Mouse (Mus musculus) frontal cortex, postnatal 25 days (tissue): Measurements from ENCODE around the gene Myh6.
A peak's percentile ranks its signal among the peaks of the same experiment; 100 is the strongest.
"Not testable (repeated sequence)": the region's sequence is repeated elsewhere in the genome, so short reads cannot be mapped to it uniquely, and the experiment has no call there.

ENCODE experiments used
- DNase-seq, 2 experiments: peaks; one replicate each; pipeline ENCODE4 v3.0.0; 2022; ENCODE audit warnings: low spot score in 2 of 2

The Myh6 gene

DNA sequence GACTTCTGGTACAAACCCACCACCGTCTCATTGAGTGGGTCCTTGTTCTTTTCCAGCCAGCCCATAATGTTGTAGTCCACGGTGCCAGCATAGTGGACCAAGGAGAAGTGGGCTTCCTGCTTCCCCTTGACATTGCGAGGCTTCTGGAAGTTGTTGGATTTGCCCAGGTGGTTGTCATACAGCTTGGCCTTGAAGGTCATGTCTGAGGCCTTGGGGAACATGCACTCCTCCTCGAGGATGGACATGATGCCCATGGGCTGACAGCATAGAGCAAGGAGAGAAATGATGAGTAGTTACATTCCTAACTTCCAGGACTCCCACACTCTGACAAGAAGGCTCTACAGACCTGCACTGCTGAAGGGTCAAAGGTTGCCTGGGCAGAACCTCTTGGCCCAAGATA is 8.2 kb downstream of the Myh6 start:
- DNase-seq, result no peak

GRCm38 (mm10) chr14:54956533-54956932 is 10.2 kb downstream of the Myh6 start:
- no peak for DNase-seq

GRCm38 (mm10) chr14:54955481-54955880 is 11.2 kb downstream of the Myh6 start:
- no peak for DNase-seq

GRCm38 (mm10) chr14:54954474-54954873 is 12.3 kb downstream of the Myh6 start:
- DNase-seq, result no peak

- DNase-seq, result no peak
Measured at GRCm38 (mm10) chr14:54953664-54954206, 13.0 kb downstream of the Myh6 start.

DNA sequence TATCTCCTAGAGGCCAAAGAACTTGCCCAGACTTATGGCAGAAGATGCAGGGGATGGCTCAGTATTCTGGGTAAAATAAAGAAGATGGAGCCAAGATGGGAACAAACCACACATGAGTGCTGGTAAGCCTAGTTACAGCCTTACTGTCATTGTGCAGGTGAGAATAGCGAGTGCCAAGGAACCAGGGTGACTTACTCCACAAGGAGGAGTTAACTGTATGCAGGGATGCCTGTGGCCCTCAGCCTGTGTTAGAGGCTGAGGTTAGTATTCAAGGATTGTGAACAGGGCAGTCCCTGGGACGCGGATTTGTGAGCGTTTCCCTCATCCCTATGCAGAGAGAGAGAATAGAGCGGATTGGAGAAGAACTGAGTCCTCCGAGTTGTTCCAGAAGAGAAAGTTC is 15.1 kb downstream of the Myh6 start:
- DNase-seq, result no peak

DNA sequence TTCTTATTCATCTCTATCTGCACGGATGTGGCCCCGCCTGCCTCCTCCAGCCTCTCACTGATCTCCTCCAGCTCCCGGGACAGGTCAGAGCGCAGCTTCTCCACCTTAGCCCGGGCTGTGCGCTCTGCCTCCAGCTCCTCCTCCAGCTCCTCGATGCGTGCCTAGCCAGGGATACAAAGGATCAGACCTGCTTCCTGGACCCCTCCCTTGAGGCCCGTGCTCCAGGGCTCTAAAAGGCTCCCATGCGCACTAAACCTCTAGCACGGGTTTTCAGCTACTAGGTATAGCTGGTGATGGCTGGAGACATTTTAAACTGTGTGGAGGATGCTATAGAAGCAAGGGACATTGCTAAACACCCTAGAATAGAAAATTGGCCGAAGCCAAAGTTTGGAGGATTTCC is 16.2 kb downstream of the Myh6 start:
- DNase-seq, result no peak

DNA sequence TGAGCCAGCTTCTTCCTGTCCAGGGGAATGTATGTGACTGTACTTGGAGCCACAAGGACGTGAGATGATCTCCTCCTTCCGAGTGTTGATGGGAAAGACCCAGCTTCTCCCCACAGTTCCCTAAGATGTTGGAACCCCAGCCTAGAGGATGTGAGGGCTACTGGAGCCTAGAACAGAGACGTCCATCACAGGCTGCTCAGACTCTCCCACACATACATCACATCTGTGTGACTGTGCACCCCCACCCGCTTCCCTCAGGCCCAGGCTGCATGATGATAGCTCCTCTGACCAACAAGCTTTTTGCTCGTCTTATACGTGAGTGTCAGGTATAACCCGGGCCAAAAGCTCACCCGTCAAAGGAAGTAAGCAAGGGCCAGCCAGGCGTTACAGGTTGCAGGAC is 17.9 kb downstream of the Myh6 start:
- no peak for DNase-seq

DNA sequence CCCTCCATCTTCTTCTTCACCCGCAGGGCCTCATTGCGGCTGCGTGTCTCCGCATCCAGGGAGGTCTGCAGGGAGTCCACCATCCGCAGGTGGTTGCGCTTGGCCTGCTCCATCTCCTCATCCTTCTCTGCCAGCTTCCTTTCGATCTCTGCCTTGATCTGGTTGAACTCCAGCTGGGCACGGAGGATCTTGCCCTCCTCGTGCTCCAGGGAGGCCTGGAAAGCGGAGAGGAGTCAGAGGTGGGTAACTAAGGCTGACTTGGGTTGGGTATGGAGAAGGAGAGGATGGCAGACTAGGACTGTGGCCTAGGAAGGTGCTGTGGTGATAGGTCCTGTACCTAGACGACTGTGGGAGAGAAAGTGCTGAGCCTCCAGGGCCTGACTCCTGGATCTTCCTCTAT is 19.7 kb downstream of the Myh6 start:
- DNase-seq, result not testable (repeated sequence)

- no peak for DNase-seq
Measured at GRCm38 (mm10) chr14:54945975-54946704, 20.6 kb downstream of the Myh6 start.

DNA sequence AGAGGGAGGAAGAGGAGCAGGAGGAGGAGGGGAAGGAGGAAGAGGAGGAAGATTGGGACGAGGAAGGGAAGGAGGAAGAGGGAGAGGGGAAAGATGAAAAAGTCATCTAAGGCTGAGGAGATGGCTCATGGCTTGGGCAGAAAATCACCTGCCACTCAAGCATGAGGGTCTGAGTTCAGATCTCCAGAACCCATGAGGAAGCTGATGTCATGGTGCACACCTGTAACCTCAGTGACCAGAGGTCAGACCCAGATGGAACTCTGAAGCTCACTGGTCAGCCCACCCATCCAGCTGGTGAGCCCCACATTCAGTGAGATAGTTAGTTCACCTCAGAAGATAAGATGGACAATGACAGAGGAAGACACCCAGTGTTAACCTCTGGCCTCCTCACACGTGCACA is 21.8 kb downstream of the Myh6 start:
- no peak for DNase-seq

DNA sequence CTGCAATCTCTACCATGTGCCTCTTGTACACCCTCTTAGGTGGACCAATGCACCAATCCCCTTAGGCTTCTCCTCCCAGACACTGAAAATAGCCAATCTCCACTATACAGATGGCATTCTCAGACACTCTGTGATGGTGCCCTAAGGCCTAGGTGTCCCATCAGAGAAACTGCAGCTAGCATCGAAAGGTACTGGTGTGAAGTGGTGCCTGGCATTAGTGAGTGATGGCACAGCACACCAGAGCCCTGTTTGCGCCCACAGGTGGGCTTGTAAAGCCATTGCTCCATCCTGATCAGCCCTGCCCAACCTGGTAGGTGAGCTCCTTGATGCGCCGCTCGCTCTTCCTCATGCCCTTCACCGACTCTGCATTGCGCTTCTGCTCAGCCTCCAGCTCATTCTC is 22.8 kb downstream of the Myh6 start:
- DNase-seq, result no peak

DNA sequence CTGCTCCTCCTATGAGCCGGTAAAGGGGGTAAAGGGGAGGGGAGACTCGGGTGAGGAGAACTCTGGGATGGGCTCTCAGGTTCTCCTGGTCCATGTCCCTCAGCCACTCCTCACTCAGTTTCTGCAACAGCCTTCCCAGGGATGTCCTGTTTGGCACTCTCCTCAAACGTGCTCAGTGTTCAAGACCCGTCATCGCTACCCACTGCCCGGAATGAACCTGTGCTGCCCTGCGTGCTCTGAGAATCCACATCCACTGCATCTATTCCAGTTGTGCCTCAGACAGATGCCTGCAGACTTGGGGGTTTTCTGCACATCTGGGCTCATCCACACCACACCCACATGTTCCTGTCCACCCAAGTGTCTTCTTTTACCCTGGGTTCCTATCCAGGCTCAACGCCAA is 24.2 kb downstream of the Myh6 start:
- no peak for DNase-seq

- DNase-seq, result no peak
Measured at GRCm38 (mm10) chr14:54941024-54941978, 25.4 kb downstream of the Myh6 start.

DNA sequence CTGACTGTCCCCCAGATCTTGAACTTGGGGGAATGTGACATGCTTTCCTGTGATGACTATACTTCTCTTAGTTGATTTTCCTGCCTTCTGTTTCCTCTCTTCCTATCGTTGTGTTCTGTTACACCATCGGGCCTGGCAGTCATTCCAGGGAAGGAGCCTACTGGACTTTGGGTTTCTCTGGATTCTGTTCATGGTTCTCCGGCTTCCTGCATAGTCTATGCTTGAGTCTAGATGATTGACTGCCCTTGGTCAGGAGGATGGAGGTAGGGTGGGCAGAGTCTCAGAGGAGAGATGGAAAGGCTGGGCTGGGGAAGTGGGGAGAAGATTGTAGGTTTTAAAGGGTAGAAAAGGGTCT is 26.6 kb downstream of the Myh6 start:
- no peak for DNase-seq

DNA sequence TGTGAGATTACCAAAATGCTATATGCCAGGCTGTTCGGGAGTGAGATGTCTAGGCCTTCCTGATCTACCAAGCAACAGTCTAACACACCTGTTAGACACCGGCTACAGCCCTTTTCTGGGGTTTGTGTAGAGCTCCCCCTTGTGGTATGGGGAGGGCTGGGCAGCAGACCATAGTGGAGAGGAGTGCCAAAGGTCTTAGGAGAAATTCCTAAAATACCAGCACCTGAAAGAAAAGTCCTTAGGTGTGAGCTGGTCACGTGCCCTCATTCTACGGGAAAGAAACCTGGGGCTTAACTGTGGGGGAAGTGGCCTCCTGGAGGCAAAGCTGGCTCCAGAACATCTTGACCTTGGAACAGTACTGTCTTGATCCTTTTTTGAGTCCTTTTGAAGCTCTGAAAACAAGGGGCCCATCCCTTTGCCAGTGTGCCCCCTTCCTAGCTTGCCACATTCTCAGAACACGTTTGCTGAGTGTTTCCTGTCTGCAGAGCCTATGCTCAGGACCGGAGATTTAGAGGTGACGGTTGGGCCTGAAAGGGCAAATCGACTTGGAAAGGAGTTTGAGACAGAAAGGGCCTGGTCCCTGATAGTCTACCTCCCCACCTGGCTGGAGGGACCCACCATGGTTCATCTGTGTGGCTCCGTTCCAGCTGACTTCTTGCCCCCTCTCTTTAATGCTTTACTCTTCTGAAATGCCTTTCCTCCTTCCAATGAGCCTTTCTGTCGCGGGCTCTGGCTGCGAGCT is 27.1 kb downstream of the Myh6 start:
- DNase-seq, result peak; percentile 25 to 43

DNA sequence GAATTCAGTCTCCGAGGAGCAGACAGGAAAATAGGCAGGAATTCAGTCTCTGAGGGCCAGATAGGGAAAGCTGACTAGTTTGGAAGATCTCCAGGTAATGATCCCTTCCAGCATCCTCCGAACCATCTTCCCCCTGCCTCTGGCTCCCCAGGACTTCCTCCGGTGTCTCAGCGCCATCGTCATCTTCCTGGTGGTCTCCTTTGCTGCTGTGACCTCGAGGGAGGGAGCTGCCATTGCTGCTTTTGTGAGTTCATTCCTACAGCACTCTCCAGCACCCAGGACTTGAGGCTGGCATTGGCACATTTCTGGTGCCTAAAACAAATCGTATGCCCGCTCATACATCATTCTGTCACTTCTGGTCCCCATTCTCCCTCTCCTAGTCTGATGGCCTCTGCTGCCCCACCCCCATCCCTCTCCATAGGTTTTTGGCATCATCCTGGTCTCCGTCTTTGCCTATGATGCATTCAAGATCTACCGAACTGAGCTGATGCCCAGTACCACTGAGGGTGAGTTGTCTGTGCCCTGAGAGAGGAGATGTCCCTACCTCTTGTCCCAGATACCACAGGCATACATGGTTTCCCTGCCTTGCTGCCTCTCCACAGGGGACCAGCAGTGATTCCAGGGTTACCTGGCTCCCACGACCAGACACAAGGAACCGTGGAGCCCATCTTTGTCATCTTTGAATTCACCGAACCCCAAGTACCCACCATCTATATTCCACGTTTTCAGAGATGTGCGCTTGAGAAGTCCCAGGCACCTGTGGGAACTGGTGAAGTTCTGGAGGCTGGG is 28.1 kb downstream of the Myh6 start:
- no peak for DNase-seq

DNA sequence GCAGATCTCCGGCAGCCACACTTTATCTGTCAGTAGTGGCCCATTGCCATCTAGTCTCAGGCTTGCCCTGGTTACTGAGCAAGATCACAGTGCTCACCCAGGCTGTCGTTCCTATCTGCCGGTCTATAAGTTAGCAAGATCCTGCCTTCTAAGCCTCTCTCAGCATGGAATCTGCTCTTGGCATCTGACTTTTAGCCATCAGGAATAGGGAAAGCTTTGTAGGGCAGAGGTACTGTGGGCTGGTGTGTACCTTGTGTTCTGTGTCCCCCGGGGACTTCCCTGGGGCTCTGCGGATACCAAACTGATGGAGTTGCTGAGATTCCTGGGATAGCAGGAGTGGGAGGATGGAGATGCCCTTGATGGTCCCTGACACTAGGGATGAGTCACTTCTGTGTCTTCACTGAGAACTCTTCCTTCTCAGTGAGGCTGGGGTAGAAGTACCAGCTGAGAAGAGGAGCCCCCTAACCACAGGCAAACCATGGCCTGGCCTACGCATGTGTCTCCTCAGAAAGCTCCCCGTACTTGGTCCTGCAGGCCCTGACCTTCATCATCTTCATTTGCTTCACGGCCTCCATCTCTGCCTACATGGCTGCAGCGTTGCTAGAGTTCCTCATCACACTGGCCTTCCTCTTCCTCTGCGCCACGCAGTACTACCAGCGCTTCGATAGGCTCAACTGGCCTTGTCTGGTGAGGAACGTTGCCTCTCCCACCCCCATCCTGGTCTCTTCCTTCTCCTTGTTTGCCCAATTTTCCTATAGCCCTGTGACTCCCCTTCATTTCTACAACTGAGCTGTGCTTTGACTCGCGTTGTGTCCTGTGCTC is 29.2 kb downstream of the Myh6 start:
- DNase-seq, result no peak

DNA sequence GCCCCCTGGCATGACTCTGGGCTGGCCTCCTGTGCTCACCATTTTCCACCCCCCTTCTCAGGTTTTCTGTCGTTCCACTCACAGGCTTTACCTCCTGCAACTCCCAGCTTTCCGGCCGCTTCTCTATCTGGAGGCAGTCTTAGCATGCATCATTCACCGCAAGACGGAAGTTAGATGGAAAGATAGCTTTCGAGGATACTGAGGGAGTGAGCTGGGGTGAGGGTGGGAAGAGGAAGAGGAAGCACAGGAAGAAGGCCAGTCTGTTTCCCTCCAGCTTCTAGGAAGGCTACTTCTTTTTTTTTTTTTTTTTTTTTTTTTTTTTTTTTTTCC is 29.9 kb downstream of the Myh6 start:
- DNase-seq, result no peak
